Mouse (Mus musculus) frontal cortex, adult 2 months (tissue): ENCODE results near the gene Hoxb8. TPM values are rescaled to one million over a fixed set of nuclear protein-coding genes. Genes with fewer than 3 reads are reported as not detected.

Experiments used
- DNase-seq, 2 experiments: peaks; one replicate each; pipeline ENCODE4 v3.0.0; 2022; ENCODE audit warnings: low spot score in 1 of 2; ENCODE audit errors: extremely low spot score in 1 of 2
- polyA plus RNA-seq: library from polyadenylated mRNA; depleted of rRNA; stranded (reverse); fragments of >200 nt; gene quantifications from 2 replicates; pipeline ENCODE4 v1.2.3, GENCODE M21; 2012

Gene Hoxb8
- polyA plus RNA-seq, 1 experiment, result not detected

DNA sequence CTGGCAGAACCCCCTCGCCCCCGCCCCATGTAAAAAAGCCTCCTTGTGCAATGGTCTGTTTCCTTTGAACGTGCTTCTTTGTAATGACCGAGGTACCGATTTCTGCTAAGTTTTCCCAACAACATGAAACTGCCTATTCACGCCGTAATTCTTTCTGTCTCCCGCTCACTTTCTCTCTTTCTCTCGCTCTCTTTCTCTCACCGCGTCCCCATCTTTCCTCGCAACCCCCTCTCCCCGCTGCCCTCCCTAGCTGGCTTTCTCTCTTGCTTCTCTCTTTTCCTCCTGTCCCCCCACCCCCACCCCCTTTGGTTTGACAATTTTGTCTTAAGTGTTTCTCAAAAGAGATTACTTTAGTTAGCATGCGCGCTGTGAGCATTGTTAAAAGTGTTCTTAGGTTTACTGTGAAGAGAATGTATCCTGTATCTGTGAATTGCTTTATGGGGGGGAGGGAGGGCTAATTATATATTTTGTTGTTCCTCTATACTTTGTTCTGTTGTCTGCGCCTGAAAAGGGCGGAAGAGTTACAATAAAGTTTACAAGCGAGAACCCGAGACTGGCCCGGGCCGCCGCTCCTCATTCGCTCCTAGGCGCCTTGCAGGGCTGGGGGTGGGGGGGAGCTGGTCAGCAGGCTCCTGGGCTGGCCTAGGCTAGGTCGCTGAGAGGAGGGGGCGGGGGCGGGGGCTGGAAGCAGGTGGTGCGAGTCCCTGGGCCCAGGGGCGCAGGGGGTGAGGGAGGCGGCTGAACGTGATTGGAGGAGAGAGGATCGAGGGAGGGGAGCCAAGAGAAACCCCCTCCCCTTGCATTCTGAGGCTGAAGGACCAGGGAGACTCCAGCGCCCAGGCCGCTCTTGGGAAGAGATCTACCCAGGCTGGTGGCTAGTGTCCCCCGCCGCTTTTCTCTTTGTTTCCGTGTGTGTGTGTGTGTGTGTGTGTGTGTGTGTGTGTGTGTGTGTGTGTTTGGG lies 3.3 kb downstream of the Hoxb8 start:
- DNase-seq, result no peak

DNA sequence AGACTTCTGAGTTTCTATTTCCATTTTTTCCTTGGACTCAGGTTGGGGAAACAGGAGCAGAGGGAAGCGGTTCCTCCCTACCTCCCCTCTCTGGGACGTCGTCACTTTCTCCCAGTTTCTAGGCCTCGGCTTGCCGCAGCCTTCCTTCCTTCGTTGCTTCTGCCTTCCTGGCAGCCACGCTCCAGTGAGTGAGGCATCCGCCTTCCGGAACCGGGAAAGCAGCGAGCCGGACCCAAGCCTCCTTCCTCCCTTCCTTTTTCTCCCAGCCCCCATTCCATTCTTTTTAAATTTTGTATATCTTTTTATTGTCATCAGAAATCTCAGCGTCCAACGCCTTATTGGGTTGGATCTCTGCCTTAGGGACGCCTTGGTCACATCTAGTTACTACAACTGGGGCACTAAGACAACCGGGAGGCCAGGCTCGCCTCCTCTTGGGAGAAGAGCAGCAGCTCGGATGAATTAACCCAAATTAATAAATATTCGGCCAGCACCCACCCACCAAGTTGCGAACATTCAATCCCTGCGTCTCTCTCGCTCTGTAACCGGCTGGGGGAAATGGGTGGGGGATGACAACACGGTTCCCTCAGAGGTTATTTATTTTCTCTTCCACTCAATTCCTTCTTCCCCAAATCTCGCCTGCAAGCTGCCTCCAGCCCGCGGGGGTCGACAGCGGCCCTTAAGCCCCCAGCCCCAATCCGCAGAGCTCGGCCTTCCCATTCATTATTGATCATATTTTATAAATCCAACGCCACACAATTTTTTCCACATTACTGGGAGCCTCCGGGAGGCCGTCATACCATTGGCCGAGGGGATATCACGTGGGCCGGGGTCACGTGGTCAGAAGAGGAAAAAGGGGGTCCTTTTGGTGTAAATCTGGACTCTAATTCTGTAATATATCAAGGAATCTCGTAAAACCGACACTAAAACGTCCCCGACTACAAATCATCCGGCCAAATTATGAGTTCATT lies 4.3 kb downstream of the Hoxb8 start, which contains the start of gene Hoxb7:
Hoxb7 (plus strand) TSS at position 853 of the 968 bp plus-strand sequence.
- no peak for DNase-seq

DNA sequence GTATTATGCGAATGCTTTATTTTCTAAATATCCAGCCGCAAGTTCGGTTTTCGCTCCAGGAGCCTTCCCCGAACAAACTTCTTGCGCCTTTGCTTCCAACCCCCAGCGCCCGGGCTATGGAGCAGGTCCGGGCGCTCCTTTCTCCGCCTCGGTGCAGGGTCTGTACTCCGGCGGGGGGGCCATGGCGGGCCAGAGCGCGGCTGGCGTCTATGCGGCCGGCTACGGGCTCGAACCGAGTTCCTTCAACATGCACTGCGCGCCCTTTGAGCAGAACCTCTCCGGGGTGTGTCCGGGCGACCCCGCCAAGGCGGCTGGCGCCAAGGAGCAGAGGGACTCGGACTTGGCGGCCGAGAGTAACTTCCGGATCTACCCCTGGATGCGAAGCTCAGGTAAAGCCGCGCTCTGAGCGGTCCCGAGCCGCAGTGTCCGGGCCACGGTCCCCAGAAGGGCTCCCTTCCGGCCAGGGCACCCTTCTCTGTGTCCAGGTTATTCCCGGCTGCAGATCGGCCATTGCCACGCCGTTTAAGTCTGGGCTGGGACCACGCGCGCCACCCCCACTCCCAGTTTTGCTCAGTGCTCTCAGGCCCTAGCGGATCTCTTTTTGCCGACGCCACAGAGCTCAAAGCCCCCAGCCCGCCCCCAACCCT lies 5.2 kb downstream of the Hoxb8 start:
- DNase-seq, result no peak

DNA sequence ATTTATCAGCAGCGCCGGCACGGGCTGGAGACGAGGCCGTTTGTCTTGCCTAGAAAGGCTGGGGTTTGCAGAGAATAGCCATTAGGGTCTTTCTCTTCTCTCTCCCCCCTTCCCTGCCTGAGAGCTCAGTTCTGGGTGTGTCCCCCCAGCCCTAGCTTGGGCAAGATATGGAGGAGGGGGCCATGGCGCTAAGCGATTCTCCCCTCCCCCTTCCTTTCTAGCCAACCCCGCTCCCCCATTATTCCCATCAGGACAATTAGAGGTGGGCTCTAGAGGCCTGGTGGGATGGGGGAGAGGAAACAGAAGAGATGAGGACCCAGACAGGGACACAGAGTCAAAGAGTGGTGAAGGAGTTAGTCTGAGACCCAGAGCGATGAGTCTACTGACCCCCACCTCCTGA lies 5.7 kb downstream of the Hoxb8 start:
- no peak for DNase-seq

DNA sequence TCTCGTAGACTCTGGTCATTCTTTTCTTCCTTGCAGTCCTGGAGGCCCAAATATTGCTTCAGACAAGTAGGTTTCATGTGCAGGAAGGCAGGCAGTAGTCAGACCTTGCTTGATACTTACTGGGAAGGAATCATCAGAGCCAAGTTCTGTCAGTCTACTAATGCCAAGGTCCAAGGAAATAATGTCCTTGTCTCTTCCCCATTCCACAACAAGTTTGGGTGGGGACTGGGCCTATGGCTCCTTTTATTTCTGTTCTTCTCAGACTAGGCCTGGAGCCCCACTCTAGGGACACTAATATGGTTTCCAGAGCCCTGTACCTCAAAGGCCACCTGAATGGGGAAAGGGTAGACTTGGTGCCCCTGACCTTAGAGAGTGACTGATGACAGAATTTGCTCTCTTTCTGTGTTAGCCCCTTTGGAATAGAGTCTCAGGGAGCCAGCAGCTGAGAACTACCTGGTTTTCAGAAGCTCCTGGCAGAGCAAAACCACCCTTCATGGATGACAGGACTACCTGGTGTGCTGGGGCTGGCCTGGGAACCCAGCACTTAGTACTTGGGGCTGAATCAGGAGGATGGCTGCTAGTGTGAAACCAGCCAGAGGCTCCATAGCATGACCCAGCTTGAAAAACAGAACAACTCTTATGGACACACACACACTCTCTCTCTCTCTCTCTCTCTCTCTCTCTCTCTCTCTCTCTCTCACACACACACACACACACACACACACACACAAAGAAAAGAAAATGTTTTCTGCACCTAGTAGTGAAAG lies 6.9 kb downstream of the Hoxb8 start:
- no peak for DNase-seq

DNA sequence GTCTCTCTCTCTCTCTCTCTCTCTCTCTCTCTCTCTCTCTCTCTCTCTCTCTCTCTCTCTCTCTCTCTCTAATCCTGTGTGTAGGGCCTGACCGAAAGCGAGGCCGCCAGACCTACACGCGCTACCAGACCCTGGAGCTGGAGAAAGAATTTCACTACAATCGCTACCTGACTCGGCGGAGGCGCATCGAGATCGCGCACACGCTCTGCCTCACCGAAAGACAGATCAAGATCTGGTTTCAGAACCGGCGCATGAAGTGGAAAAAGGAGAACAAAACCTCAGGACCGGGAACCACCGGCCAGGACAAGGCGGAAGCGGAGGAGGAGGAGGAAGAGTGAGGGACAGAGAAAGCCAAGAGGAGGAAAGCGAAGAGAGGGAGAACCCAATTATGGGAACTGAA lies 7.6 kb downstream of the Hoxb8 start:
- no peak for DNase-seq

DNA sequence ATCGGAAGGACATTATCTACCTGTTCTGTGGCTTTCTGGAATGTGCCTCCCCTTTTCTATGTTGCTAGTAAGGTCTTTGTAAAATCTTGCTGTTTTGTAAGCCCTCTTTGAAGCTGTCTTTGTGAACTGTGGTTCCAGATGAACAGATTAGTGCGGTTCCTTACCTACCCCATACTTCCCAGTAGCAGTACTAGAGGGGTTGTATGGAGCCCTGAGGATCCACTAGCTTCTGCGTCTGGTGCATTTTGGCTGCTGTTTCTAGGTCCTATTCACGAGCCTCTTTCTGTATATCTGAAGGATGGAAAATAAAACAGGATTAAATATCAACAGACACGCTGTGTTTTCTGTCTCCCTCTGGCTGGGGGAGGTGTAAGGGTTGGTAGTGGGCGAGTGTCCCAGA lies 8.1 kb downstream of the Hoxb8 start:
- no peak for DNase-seq

DNA sequence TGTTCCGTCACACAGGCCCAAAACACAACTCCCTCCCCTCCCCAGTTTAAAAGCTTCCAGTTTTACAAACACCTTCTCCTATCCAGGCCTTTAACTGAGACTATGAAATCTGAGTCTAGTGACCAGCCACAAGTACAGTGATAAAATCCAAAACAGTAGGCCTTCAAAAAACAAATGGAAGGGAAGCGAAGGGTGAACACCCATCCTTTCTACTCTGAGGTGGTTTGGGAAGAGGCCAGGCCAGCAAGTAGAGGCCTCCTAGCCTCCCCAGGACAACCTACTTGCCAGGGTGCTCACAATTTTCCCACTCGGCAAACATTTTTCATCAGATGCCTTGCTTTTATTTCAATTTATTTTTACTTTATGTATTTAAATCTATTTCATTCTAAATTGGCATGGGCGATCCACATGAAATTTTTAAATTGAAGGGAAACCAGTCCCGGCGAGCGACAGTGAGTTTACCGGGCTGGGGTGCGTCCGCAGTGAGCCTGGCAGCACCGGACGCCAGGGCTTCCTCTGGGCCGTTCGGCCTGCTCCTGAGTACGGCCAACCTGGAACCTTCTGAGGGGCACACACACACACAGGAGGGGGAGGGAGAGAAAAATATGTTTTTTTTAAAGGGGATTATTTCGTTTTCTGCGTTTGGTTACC lies 9.1 kb downstream of the Hoxb8 start:
- DNase-seq, result no peak

DNA sequence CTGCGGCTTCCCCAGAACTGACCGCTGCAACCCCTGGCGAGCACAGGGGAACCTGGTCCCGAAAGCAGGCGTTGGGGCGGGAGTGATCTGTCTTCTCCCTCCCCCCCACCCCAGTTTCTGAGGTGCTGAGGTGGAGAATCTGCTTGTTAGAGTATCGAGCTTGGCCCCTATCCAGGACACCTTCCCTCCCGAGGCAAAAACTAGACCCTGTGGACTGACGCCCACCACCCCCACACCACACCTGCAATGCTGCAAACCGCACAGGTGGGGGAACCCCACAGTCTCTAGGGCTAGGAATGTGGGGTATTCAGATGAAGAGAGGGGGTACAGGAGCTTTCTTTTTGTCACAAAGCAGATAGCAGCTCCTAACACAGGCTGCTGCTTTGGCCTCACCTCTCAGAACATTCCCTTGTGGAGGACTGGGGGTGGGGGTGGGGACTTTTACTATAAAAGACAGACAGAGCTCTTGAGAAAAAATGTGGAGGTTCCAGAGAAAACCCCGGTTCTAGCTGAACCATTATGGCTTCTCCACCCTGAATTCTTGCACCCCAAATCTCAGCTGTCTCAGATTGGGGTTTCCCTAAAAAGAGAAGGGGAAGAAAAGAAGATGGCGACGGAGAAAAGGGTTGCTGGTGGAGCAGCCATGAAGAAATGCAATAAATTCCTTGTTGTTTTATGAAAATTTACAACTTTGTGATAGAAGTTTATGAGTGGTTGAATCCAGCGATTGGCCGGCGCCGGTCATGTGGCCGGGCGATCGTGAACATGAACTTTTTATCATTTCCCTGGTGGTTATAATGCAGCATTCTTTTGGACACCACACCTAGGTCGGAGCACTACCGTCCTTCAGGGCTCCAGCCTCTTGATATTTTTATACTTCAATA lies 10.2 kb downstream of the Hoxb8 start, which contains the start of gene Hoxb6:
Hoxb6 (plus strand) TSS at position 796 of the 884 bp plus-strand sequence.
- no peak for DNase-seq

DNA sequence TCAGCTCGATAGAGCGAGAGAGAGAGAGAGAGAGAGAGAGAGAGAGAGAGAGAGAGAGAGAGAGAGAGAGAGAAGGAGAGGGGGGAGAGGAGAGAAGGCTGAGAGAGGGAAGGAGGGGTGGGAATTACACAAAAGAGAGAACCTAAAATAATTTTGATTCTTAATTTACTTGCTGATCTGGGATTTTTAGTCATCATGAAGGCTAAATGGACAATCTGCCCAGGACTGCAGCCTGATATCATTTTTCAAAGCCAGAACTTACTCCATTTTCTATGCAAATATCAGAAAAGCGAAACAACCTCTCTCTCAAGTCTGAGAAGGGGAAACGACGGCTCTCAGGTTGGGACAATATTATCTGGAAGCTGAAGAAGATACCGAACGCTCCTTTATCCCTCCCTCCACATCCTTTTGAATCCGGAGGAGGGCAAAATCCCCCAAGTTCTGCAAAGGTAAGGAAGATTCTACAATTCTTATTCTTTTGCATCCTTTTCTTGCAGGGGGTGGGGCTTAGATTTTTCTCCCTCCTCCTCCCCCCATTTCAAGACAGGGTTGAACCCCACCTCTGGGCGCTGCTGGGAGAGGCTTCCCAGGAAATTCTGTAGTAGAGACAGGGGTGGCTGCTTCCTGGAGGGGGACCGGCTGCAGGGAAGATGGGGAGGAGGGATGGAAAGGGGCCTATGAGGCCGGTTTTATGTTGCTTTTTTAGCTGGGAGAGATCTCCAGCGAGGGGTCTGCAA lies 11.0 kb downstream of the Hoxb8 start:
- DNase-seq, result no peak

DNA sequence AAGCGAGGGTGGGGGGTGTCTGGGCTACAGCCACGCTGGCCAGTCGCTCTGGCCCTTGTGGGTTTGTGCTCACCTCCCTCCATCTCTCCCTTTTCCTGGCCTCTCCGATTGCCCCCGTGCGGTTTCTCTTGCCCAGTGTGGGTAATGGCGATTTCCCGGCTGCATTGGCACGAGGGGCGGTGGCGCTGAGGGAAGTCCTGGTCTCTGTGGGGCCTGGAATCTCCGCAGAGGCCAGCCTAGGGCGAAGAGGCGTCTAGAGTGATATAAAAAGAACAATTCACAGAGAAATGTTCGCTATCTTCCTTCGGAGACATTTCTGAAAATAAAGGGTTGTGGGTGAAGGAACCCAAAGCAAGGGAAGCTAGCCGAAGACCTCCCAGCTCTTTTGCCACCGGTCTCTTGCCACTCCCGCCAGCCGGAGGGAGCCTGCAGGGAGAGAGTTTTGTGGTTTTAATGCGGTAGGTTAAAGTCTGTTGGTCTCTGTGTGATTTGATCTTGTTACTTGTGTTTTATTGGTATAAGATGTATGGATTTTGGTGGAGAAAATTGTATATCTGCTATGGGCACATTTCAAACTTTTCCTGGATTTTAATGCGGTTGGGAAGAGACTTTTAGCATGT lies 11.7 kb downstream of the Hoxb8 start:
- no peak for DNase-seq

DNA sequence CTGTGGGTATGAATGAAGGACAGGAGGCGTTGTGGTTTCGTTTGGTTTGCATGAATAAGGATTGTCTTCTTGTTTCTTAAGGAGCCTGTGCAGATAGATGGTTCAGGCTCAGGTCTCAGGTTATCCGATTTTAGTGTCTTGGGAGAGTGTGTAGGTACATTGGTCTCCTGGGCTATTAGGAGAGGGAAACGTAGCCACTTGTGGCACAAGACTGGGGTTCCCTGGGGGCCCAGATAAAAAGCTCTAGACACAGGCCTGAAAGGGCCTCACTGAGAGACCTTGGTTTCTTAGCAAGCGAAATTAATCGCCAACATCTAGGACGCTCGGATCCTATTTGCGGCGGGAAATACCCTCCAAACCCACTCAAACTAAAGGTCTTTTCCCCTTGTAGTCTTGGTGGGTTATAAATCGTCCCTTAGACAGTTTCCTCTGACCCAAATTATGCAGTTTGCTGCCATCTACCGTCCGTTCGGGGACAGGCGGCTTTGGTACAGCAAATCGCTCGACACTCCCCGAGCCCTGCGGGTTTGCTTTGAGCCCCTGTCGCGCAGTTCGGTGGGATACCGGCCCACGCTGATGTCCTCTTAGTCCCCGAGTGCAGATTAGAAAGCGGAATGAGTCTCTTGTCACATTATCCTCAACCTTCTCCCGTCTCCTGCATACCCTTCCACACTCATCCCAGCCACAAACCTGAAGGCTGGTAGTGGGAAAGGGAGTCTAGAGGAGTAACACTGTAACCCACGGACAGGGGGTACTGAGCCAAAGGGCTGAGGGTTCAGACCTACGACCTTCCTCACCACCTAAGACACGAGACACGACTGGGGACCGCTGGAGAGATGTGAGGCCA lies 12.8 kb downstream of the Hoxb8 start:
- DNase-seq, result peak in 1 of 2 experiments; percentile 65

DNA sequence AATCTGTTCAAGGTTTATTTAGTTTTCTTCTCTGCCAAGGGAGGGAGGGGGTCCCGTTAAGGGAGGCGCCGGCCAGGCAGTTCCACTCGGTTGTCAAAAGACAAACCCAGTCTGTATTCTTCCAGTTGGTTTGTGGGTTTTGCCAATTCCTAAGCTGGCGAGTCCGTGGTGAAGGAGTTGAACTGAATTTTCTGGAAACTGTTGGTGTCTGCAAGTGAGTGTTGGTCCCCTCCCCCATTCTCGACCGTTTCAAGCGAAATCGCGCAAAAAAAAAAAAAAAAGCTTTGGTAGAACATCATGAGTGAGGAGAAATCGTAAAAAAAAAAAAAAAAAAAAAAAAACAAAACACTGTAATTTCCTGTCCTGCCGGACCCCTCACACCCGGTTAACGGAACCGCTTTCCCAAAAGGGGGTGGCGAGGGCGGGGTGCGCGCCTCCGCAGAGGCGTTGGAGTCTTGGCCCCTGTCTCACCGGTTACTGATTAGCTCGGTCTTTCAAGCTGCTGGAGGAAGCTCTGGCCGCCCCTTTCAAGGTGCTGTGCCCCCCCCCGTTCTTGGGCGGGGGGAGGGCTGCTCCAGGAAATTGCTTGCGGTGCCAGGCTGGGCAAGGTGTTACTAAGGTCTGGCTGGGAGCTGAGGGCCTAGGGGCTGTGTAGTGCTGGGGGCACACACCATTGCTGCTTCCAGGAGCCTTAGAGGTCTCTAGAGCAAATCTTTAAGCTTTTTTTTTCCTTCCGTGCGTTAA lies 13.6 kb downstream of the Hoxb8 start:
- no peak for DNase-seq

DNA sequence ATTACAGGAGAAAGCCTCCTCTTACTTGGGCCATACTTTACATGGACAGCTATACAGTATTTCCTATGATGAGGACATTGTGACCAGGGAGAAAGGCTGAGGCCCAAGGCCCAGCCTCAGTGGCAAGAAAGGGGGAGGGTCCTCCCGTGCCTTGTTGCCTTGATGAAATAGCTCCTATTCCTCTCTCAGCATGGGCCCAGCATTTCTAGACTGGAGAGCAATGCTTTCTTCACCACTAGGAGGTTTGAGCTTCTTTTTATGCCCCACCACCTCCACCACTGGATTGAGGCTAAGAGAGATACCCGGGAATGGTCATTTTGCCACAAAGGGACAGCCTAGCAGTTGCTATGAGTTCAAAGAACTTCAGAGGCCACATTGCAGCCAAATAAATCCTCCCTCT lies 15.3 kb downstream of the Hoxb8 start:
- no peak for DNase-seq

DNA sequence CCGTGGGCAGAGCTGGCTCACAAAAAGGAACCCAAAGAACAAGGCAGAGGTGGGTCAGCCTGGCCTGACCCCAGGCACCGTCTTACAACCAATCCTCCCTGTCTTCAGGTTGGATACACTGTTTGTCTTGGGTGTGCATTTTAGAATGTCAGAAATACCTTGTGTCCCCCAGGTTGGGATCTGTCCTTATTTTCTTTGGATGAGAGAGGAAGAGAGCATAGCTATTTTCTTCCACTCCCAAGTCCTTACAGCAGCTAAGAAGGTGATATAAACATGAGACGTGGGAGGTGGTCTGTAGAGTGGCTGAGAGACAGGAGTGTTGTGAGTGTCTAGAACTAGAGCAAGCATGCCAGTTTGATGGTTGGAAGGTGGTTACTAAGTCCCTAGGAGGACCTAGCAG lies 15.7 kb downstream of the Hoxb8 start:
- no peak for DNase-seq
